ENCODE assay signal across 8 mouse cellular contexts in genomic region chr14:20928848-20929745, GRCm38 (mm10). TPM values are rescaled to one million over a fixed set of nuclear protein-coding genes. Genes with fewer than 3 reads are reported as not detected.
A peak's percentile ranks its signal among the peaks of the same experiment; 100 is the strongest.
DNase-seq lines count a peak whose midpoint lies in the region; ATAC-seq and TF ChIP-seq lines count a peak whose summit lies in the region.

Gene Vcl (plus strand): TSS chr14:20929398.

- peaks cover 15% of the 10 kb centered on the region for H3K4me1 ChIP-seq in heart, embryonic 12.5 days (replicated peaks)
- peaks cover 19% of the 10 kb centered on the region for H3K4me1 ChIP-seq in kidney, postnatal 0 days (replicated peaks; ENCODE audit: insufficient read depth, low read length)
- peaks cover 34% of the 10 kb centered on the region for H3K4me1 ChIP-seq in liver, embryonic 11.5 days (replicated peaks; ENCODE audit: control insufficient read depth, insufficient read depth, low read length)
- peaks cover 13% of the 10 kb centered on the region for H3K4me1 ChIP-seq in stomach, embryonic 14.5 days (ENCODE audit: control insufficient read depth, insufficient read depth, low read length)

- peak; percentile 87 for ATAC-seq in erythroid progenitor cell, adult 5-6 weeks (replicated peaks; ENCODE audit: low FRiP score, poor library complexity, severe bottlenecking)
- ATAC-seq in heart, embryonic 12.5 days (ENCODE audit: insufficient number of reproducible peaks, low FRiP score): peak; percentile 98
- ATAC-seq in kidney, postnatal 0 days (replicated peaks; ENCODE audit: low FRiP score, low read depth): peak; percentile 99
- ATAC-seq in liver, embryonic 11.5 days (replicated peaks; ENCODE audit: low FRiP score): peak; percentile 95
- ATAC-seq in stomach, embryonic 14.5 days (ENCODE audit: insufficient number of reproducible peaks, insufficient read depth, low FRiP score, low read depth): peak; percentile 98

- WGBS in heart, embryonic 12.5 days: under 1% methylated on average over 89 of the region's 89 CpGs
- WGBS in kidney, postnatal 0 days: under 1% methylated on average over 88 of the region's 89 CpGs
- under 1% methylated on average over 89 of the region's 89 CpGs for WGBS in liver, embryonic 11.5 days
- WGBS in stomach, embryonic 14.5 days: under 1% methylated on average over 89 of the region's 89 CpGs

- H3K27me3 ChIP-seq in heart, embryonic 12.5 days (replicated peaks): no peaks in the 10 kb centered on the region
- H3K27me3 ChIP-seq in kidney, postnatal 0 days (ENCODE audit: insufficient read depth, low read length): no peaks in the 10 kb centered on the region
- H3K27me3 ChIP-seq in liver, embryonic 11.5 days (replicated peaks; ENCODE audit: control insufficient read depth, insufficient read depth, low read length): no peaks in the 10 kb centered on the region
- H3K27me3 ChIP-seq in stomach, embryonic 14.5 days (ENCODE audit: control insufficient read depth, insufficient read depth, low read length): no peaks in the 10 kb centered on the region

- TF ChIP-seq CTCF in kidney, postnatal 0 days (IDR thresholded peaks at IDR 0.05; ENCODE audit: low read depth): no peak

- peak; percentile 93 for DNase-seq in CD4-positive helper T cell, adult 2 months (ENCODE audit: low read depth, low spot score)
- DNase-seq in brain, embryonic 18.5 days (ENCODE audit: low read depth, low spot score): peak; percentile 94
- peak; percentile 99 for DNase-seq in kidney, postnatal 0 days (ENCODE audit: low spot score)
- DNase-seq in liver, embryonic 11.5 days (ENCODE audit: low spot score): peak; percentile 99
- DNase-seq in naive thymus-derived CD4-positive, alpha-beta T cell, adult 2 months (ENCODE audit: low read depth): peak; percentile 94

- no peaks in the 10 kb centered on the region for H3K9me3 ChIP-seq in heart, embryonic 12.5 days (replicated peaks)
- H3K9me3 ChIP-seq in kidney, postnatal 0 days (replicated peaks; ENCODE audit: low read length): no peaks in the 10 kb centered on the region
- no peaks in the 10 kb centered on the region; the same call in 1 of the 2 replicates for H3K9me3 ChIP-seq in liver, embryonic 11.5 days (ENCODE audit: control insufficient read depth, low read length)
- H3K9me3 ChIP-seq in stomach, embryonic 14.5 days (ENCODE audit: control insufficient read depth, low read depth, low read length): no peaks in the 10 kb centered on the region

- peak within 1 kb of the TSS; percentile 94 for H3K4me2 ChIP-seq in heart, embryonic 12.5 days
- peak within 1 kb of the TSS; percentile 89 for H3K4me2 ChIP-seq in kidney, postnatal 0 days (ENCODE audit: low read length)
- H3K4me2 ChIP-seq in liver, embryonic 11.5 days: peak within 1 kb of the TSS; percentile 98
- peak within 1 kb of the TSS; percentile 81 for H3K4me2 ChIP-seq in stomach, embryonic 14.5 days (replicated peaks; ENCODE audit: low read depth, low read length)

- H3K9ac ChIP-seq in heart, embryonic 12.5 days: peak within 1 kb of the TSS; percentile 99
- peak within 1 kb of the TSS; percentile 80 for H3K9ac ChIP-seq in kidney, postnatal 0 days (ENCODE audit: low read depth, low read length)
- H3K9ac ChIP-seq in liver, embryonic 11.5 days (ENCODE audit: low read depth, low read length): peak within 1 kb of the TSS; percentile 86
- H3K9ac ChIP-seq in stomach, embryonic 14.5 days (replicated peaks; ENCODE audit: low read depth, low read length): peak within 1 kb of the TSS; percentile 57

- H3K36me3 ChIP-seq in heart, embryonic 12.5 days: no peaks in the 10 kb centered on the region
- no peaks in the 10 kb centered on the region for H3K36me3 ChIP-seq in kidney, postnatal 0 days (ENCODE audit: insufficient read depth, low read length)
- H3K36me3 ChIP-seq in liver, embryonic 11.5 days (ENCODE audit: control insufficient read depth, insufficient read depth, low read length): no peaks in the 10 kb centered on the region
- no peaks in the 10 kb centered on the region for H3K36me3 ChIP-seq in stomach, embryonic 14.5 days (ENCODE audit: control insufficient read depth, insufficient read depth, low read length)

- H3K4me3 ChIP-seq in heart, embryonic 12.5 days: peak within 1 kb of the TSS; percentile 92
- peak within 1 kb of the TSS; percentile 91 for H3K4me3 ChIP-seq in kidney, postnatal 0 days (replicated peaks; ENCODE audit: low read depth, low read length)
- H3K4me3 ChIP-seq in liver, embryonic 11.5 days (ENCODE audit: low read depth, low read length): peak within 1 kb of the TSS; percentile 94
- H3K4me3 ChIP-seq in stomach, embryonic 14.5 days (ENCODE audit: low read depth, low read length): peak within 1 kb of the TSS; percentile 76

- peak within 1 kb of the TSS; percentile 95 for H3K27ac ChIP-seq in heart, embryonic 12.5 days (ENCODE audit: poor library complexity, severe bottlenecking)
- H3K27ac ChIP-seq in kidney, postnatal 0 days: peak within 1 kb of the TSS; percentile 80
- H3K27ac ChIP-seq in liver, embryonic 11.5 days (ENCODE audit: low read depth, low read length): peak within 1 kb of the TSS; percentile 90
- H3K27ac ChIP-seq in stomach, embryonic 14.5 days (ENCODE audit: low read length): peak within 1 kb of the TSS; percentile 77

RNA-seq across cellular contexts. Expression of gene Vcl, which starts in this region (rescaled TPM):
- 37.5 and 45.3 TPM in 2 replicates for total RNA-seq in erythroid progenitor cell, adult 5-6 weeks (2015; ENCODE audit: low replicate concordance)
- total RNA-seq in erythroid progenitor cell, adult 5-6 weeks (2017; ENCODE audit: low replicate concordance): 32.4 and 38.9 TPM in 2 replicates
- 108 and 115 TPM in 2 replicates for polyA plus RNA-seq in heart, embryonic 12.5 days (2016; fragmentation: Nextera tagmentation; extraction: Ambion mirVana)
- 39.9 and 42.0 TPM in 2 replicates for polyA plus RNA-seq in kidney, postnatal 0 days (2015; fragmentation: Nextera tagmentation; extraction: Ambion mirVana)
- 59.0 and 66.1 TPM in 2 replicates for polyA plus RNA-seq in liver, embryonic 11.5 days (2014; fragmentation: Nextera tagmentation; extraction: Ambion mirVana)
- polyA plus RNA-seq in stomach, embryonic 14.5 days (2014; fragmentation: Nextera tagmentation; extraction: Ambion mirVana): 94.8 and 106 TPM in 2 replicates

Comparison
In these comparisons a context has a peak if more than half of its experiments do, and no peak if none do; other contexts are left out.
1. Peak in every context shown above with its lines: DNase-seq, ATAC-seq, H3K4me3 ChIP-seq and H3K27ac ChIP-seq.